Mouse (Mus musculus) retina, embryonic 14.5 days (tissue): ENCODE measurements at regions not wholly inside any gene's neighbourhood (a gene's known extent, or its start where the extent isn't known, plus 50 kb on each side); places are given as distances from the start of the nearest gene placed in this dataset.
A peak's percentile ranks its signal among the peaks of the same experiment; 100 is the strongest.

Source experiments
- DNase-seq: peaks from one replicate; pipeline ENCODE4 v3.0.0-alpha.2; 2015; ENCODE audit warnings: low spot score

DNA sequence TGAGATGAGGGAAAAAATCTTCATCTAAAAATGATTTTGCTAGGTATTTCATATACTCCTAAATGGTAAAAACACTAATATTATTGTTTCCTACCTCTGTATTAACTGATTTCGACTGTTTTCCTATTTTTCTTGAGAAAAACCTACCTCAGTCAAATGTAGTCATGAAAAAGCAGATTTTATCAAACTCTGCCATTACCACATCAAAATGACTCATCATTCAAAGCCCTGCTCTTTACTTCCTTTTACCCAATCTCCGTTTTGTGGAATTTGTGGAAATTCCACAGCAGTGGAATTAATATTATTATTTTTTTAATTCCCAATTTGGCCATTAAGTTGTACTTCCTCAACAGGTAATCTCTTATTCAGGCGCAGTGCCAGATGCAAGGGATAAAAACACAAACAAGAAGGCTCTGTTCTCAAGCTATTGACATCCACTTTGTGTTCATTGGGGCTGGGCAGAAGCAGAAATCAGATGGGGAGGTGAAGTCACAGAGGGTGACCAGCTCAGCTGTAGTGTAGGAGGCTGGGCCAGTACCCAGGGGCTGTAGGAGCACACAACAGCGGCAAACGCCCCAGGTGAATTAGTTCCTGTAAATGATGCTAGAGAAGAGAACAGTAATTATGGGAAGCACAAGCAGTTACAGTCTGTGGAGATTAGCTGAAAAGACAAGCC is 138.2 kb upstream of the Mocs2 start:
- no peak for DNase-seq

DNA sequence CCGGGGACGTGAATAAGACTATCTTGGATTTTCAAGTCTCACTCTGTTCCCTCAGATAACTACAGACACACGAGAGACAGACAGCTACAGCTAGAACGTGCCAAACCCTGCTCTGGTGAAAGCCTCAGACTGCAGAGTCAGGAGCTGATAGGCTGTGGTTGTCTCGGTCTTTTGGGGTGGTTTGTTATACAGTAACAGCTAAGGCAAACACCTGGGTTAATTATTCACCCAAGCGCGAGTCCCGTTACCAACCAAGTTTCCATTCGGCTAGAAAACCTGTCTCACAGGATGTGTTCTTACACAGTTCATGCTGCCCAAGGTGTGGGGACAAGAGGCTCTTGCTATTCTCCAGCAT is 137.7 kb upstream of the Mocs2 start:
- no peak for DNase-seq

GRCm38 (mm10) chr13:114681196-114681595 is 136.8 kb upstream of the Mocs2 start:
- DNase-seq, result no peak

DNA sequence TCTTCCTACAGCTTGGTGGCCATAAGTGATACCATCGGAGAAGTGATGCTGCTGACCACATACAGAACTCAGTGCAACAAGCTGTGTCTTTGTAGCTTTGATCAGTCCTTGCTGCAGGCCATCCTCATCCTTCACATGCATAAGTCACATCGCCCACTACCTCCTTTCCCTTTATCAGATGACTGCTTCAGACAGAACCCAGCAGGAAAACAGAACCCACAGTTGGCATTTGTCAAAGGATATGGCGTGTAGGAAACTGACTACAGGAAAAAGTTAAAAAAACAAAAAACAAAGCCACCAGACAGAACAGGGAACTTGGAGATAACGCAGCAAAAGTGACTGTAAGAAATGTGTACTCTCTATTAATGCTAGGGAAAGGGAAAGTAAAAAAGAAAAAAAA is 136.1 kb upstream of the Mocs2 start:
- DNase-seq, result no peak

DNA sequence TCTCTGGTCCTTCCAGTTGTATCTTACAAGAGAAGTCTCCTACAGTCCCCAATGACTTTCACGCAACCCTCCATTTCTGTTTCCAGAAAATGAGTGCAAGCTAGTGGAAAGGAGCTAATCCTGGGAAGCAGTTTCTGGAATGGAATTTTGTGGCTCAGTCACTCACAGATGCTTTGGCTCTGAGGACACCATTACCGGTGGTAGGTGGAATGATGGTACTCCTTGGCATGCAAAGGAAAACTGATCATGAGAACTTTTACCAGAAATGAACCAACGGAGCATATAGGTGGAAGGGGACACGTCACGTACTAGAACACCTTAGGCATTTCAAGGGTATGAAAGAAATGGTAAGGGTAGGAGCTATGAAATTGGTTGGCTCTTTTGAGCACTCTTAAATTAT is 135.1 kb upstream of the Mocs2 start:
- DNase-seq, result no peak

DNA sequence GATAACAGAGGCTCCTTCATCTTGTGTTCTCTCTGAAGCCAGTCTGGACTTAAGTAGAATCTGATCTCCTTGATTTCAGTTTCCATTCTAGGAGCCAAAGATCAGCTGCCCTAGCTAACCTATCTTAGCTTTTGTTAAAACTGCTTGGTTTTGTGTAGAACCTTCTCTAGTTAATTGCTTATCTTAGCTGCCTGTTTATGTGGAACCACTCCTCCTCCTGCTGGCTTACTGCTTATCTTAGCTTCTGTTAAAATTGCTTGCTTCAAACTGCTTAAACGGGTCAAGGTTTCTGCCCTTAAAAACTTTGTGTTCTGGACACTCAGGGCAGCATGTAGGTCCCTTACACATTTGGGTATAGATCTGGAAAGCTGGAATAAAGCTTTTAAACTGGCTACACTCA is 133.7 kb upstream of the Mocs2 start:
- no peak for DNase-seq

DNA sequence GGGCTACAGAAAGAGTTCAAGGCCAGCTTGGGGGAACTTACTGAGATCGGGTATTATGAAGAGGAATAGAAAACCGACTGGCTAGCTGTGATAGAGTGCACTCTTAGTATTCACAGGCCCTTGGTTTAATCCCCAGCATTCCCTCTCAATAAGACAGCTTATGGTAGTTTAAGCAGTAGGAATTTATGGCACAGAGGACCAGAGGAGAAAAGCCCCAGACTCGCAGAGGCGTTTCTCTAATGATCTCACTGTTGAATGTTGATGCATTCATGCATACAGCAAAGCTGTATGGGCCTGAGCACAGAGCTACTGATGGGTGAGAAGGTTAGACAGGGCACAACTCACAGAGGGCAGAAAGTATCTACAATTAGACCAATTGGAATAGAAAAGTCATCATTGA is 132.7 kb upstream of the Mocs2 start:
- DNase-seq, result peak; percentile 33

GRCm38 (mm10) chr13:114712601-114713000 is 105.4 kb upstream of the Mocs2 start:
- DNase-seq, result no peak

DNA sequence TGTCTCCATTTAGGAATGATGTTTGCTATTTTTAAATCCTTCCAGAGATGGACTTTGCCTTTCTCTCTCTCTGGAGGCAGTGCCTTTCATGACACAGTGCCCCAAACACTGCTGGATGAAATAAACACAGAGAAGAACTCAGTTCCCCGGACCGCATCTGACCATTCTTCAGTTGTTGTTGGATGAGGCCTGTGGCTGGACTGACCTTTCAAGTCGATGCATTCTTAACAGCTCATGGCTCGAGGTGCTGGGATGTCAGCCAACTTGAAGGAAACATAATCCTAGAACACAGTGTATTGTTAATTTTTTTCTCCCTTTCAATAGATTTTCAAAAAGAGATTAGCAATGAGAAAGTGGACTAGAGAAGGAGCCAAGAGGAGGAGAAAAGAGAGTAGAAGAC is 98.3 kb upstream of the Mocs2 start:
- no peak for DNase-seq

- DNase-seq, result no peak
These were observed 91.2 kb upstream of the Mocs2 start for GRCm38 (mm10) chr13:114726828-114727227.

GRCm38 (mm10) chr13:114735066-114735465 is 83.0 kb upstream of the Mocs2 start:
- DNase-seq, result no peak

GRCm38 (mm10) chr13:114736066-114736465 is 82.0 kb upstream of the Mocs2 start:
- DNase-seq, result no peak

DNA sequence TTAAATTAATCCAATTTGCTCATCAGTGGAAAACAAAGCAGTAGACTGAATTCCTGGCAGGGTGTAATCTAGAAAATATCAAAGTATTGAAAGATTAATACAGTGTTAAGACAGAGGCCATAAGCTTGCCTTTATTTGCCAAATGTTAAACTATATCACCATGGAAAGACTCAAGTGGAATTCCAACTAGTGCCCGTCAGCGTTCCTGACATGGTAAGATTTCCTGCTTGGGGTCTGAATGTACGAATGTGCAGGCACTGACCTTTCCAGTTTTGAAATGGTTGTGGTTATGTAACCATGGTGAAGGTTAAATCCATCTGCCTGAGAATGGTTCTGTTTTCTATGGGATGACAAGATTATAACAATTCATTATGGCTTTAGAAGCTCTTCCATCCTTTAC is 75.5 kb upstream of the Mocs2 start:
- DNase-seq, result no peak

DNA sequence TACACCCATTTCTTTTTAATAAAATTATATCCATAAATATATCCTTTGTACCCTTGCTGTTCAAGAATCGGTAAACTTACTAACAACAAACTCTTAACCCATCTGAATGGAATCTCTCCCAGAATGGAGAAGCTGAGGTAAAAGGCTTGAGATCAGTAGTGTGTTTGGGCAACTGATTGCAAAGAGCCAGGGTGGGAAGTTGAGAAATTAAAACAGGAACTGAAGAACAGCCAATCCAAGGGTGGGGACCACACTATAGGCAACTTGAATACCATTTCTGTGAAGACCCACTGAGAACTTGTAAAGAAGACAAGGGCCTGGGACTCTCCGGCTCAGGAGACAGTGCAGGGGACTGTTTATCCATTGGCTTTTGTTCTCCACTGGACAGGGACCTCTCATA is 72.2 kb upstream of the Mocs2 start:
- no peak for DNase-seq

- peak; percentile 49 for DNase-seq
These were observed 60.6 kb upstream of the Mocs2 start for GRCm38 (mm10) chr13:114757459-114757858.

GRCm38 (mm10) chr13:114759886-114760285 is 58.1 kb upstream of the Mocs2 start:
- no peak for DNase-seq

- no peak for DNase-seq
These were observed 57.1 kb upstream of the Mocs2 start for GRCm38 (mm10) chr13:114760901-114761300.
